Mouse (Mus musculus): ENCODE measurements around the gene Cd37. TPM values are rescaled to one million over a fixed set of nuclear protein-coding genes. Genes with fewer than 3 reads are reported as not detected.

Cd37 gene
- polyA plus RNA-seq (2014; fragmentation: Illumina TruSeq; extraction: RNeasy Lipid Tissue Mini Kit (QIAGEN cat#74804); ENCODE audit: insufficient read depth, low read depth, low replicate concordance) = 36.3 TPM

GRCm38 (mm10) chr7:45238723-45239496 is at the start of gene Cd37:
Cd37 (minus strand) TSS chr7:45239115.

GRCm38 (mm10) chr7:45277136-45277760 is 38.3 kb upstream of the Cd37 start, which contains the start of gene Slc6a21:
Slc6a21 (plus strand) TSS chr7:45277513.

GRCm38 (mm10) chr7:45240633-45241388 is 1.9 kb upstream of the Cd37 start, which contains the start of gene Slc6a16:
Slc6a16 (plus strand) TSS chr7:45241085.

DNA sequence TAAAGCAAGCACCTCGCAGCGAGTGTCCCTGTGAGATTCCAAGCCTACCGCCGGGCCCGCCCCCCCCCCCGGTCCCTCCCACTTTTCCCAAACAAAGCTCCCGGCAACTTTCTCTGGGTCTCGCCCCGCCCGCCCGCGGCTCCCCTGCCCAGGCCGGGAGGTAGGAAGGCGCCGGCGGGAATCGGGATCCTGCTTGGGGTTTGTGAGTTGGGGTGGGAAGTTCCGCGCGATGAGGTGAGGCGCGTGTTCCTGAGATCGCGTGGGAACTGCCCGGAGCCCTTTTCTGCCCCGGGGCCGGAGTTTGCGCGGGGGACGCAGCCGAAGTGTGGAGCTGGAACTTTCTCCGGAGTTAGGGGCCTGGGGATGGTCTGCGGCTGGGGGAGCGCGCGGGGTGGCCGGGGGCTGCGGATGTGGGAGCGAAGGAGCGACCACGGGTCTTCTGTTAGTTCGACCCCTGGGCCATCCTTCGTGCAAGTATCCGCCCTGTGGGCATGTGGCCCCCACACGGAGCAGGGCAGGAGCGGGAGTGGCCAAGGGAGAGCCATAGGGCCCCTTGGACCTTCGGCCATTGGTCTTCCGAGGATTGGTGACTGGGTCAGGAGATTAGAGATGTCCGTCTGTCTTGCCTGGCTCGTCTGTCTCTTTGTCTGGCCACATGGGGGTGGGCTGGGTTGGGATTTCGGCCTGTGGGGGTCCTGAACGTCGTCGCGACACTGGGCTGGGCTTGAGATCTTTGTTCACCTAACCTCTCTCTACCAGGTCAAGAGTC is 23.1 kb downstream of the Cd37 start, which contains the start of gene Tead2:
Tead2 (plus strand) TSS at position 81 of the 769 bp plus-strand sequence.

DNA sequence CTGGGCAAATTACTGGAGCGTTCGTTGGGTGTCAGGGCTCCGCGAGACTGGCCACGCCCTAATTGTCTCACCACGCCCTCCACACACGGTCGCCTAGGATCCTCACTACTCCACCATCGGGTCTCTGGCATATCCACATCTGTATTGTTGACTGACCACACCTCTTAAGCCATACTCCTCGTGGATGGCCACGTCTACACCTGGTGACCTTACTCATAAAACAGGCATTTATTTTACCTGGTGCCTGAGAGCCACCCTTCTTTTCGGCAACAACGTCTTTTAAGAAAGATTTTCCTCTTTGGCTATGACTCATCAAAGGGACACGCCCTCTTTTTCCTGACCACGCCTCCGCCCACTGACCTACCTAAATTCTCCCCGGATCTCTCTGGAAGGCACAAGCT is 27.1 kb downstream of the Cd37 start, which contains the start of gene Dkkl1:
Dkkl1 (minus strand) TSS at position 297 of the 401 bp plus-strand sequence.

DNA sequence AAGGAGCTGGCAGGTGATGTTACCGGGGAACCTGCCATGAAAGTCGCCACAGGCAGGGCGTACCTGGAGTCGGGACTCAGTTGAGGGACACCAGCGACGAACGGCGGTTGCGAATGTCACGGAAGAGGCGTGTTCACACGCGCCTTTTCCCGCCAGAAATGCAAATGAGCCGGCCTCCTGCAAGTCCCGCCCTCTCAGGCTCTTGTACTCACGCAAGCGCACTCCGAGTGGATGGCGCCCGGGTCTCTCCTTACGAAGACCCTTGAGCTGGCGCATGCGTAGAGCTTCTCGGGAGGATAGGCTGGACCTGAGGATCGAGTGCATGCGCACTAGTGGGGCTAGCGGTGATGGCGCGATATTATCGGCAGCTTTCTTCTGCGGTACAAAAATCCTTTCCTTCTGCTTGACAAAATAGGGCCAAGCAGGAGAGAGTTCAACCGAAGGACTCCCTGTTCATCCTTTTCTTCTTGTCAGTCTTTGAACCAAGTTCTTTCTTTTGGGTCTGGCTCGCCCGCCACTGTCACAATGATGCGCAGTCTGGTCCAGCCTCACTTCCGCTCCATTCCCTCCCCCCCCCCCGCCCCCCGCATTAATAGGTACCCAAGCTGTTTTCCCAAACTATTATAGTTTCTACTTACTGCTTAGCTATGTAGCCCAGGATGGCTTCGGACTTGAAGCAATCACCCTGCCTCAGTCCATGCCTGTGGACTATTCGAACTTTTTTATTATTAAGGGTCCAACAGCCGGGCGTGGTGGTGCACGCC is 34.4 kb downstream of the Cd37 start, which contains the start of gene Ccdc155:
Ccdc155 (minus strand) TSS at position 513 of the 764 bp plus-strand sequence.

Other genes with a start within 250 kb of the Cd37 start
- gene Irf3, start 241.5 kb downstream of the Cd37 start, polyA plus RNA-seq (2014; fragmentation: Illumina TruSeq; extraction: RNeasy Lipid Tissue Mini Kit (QIAGEN cat#74804); ENCODE audit: insufficient read depth, low read depth, low replicate concordance) = 71.8 TPM
- 14.9 TPM for gene Bcl2l12, start 240.4 kb downstream of the Cd37 start, polyA plus RNA-seq (2014; fragmentation: Illumina TruSeq; extraction: RNeasy Lipid Tissue Mini Kit (QIAGEN cat#74804); ENCODE audit: insufficient read depth, low read depth, low replicate concordance)
- gene Scaf1, start 222.8 kb downstream of the Cd37 start, polyA plus RNA-seq (2014; fragmentation: Illumina TruSeq; extraction: RNeasy Lipid Tissue Mini Kit (QIAGEN cat#74804); ENCODE audit: insufficient read depth, low read depth, low replicate concordance) = 15.5 TPM
- 170 TPM for gene Rras, start 221.2 kb downstream of the Cd37 start, polyA plus RNA-seq (2014; fragmentation: Illumina TruSeq; extraction: RNeasy Lipid Tissue Mini Kit (QIAGEN cat#74804); ENCODE audit: insufficient read depth, low read depth, low replicate concordance)
- 10.4 TPM for gene Prr12, start 186.2 kb downstream of the Cd37 start, polyA plus RNA-seq (2014; fragmentation: Illumina TruSeq; extraction: RNeasy Lipid Tissue Mini Kit (QIAGEN cat#74804); ENCODE audit: insufficient read depth, low read depth, low replicate concordance)
- 36.8 TPM for gene Nosip, start 176.7 kb downstream of the Cd37 start, polyA plus RNA-seq (2014; fragmentation: Illumina TruSeq; extraction: RNeasy Lipid Tissue Mini Kit (QIAGEN cat#74804); ENCODE audit: insufficient read depth, low read depth, low replicate concordance)
- gene Prrg2, start 176.4 kb downstream of the Cd37 start, polyA plus RNA-seq (2014; fragmentation: Illumina TruSeq; extraction: RNeasy Lipid Tissue Mini Kit (QIAGEN cat#74804); ENCODE audit: insufficient read depth, low read depth, low replicate concordance) = 23.4 TPM
- 83.1 TPM for gene Rcn3, start 146.9 kb downstream of the Cd37 start, polyA plus RNA-seq (2014; fragmentation: Illumina TruSeq; extraction: RNeasy Lipid Tissue Mini Kit (QIAGEN cat#74804); ENCODE audit: insufficient read depth, low read depth, low replicate concordance)
- 91.4 TPM for gene Fcgrt, start 135.3 kb downstream of the Cd37 start, polyA plus RNA-seq (2014; fragmentation: Illumina TruSeq; extraction: RNeasy Lipid Tissue Mini Kit (QIAGEN cat#74804); ENCODE audit: insufficient read depth, low read depth, low replicate concordance)
- gene Rps11, start 114.7 kb downstream of the Cd37 start, polyA plus RNA-seq (2014; fragmentation: Illumina TruSeq; extraction: RNeasy Lipid Tissue Mini Kit (QIAGEN cat#74804); ENCODE audit: insufficient read depth, low read depth, low replicate concordance) = 1,585 TPM
- gene Rpl13a, start 110.4 kb downstream of the Cd37 start, polyA plus RNA-seq (2014; fragmentation: Illumina TruSeq; extraction: RNeasy Lipid Tissue Mini Kit (QIAGEN cat#74804); ENCODE audit: insufficient read depth, low read depth, low replicate concordance) = 3,762 TPM
- gene Gm45713, start 102.9 kb downstream of the Cd37 start, polyA plus RNA-seq (2014; fragmentation: Illumina TruSeq; extraction: RNeasy Lipid Tissue Mini Kit (QIAGEN cat#74804); ENCODE audit: insufficient read depth, low read depth, low replicate concordance) = not detected
- 39.0 TPM for gene Flt3l, start 102.7 kb downstream of the Cd37 start, polyA plus RNA-seq (2014; fragmentation: Illumina TruSeq; extraction: RNeasy Lipid Tissue Mini Kit (QIAGEN cat#74804); ENCODE audit: insufficient read depth, low read depth, low replicate concordance)
- gene Pih1d1, start 84.8 kb downstream of the Cd37 start, polyA plus RNA-seq (2014; fragmentation: Illumina TruSeq; extraction: RNeasy Lipid Tissue Mini Kit (QIAGEN cat#74804); ENCODE audit: insufficient read depth, low read depth, low replicate concordance) = 55.1 TPM
- 21.1 TPM for gene Aldh16a1, start 84.5 kb downstream of the Cd37 start, polyA plus RNA-seq (2014; fragmentation: Illumina TruSeq; extraction: RNeasy Lipid Tissue Mini Kit (QIAGEN cat#74804); ENCODE audit: insufficient read depth, low read depth, low replicate concordance)
- 1.1 TPM for gene Slc17a7, start 75.2 kb downstream of the Cd37 start, polyA plus RNA-seq (2014; fragmentation: Illumina TruSeq; extraction: RNeasy Lipid Tissue Mini Kit (QIAGEN cat#74804); ENCODE audit: insufficient read depth, low read depth, low replicate concordance)
- gene Gfy, start 59.5 kb downstream of the Cd37 start, polyA plus RNA-seq (2014; fragmentation: Illumina TruSeq; extraction: RNeasy Lipid Tissue Mini Kit (QIAGEN cat#74804); ENCODE audit: insufficient read depth, low read depth, low replicate concordance) = not detected
- gene Pth2, start 58.1 kb downstream of the Cd37 start, polyA plus RNA-seq (2014; fragmentation: Illumina TruSeq; extraction: RNeasy Lipid Tissue Mini Kit (QIAGEN cat#74804); ENCODE audit: insufficient read depth, low read depth, low replicate concordance) = not detected
- 1.5 TPM for gene Ccdc155, start 34.2 kb downstream of the Cd37 start, polyA plus RNA-seq (2014; fragmentation: Illumina TruSeq; extraction: RNeasy Lipid Tissue Mini Kit (QIAGEN cat#74804); ENCODE audit: insufficient read depth, low read depth, low replicate concordance)
- gene Dkkl1, start 27.0 kb downstream of the Cd37 start, polyA plus RNA-seq (2014; fragmentation: Illumina TruSeq; extraction: RNeasy Lipid Tissue Mini Kit (QIAGEN cat#74804); ENCODE audit: insufficient read depth, low read depth, low replicate concordance) = 0.81 TPM
- gene Tead2, start 23.4 kb downstream of the Cd37 start, polyA plus RNA-seq (2014; fragmentation: Illumina TruSeq; extraction: RNeasy Lipid Tissue Mini Kit (QIAGEN cat#74804); ENCODE audit: insufficient read depth, low read depth, low replicate concordance) = 16.7 TPM
- not detected for gene Slc6a16, start 2.0 kb upstream of the Cd37 start, polyA plus RNA-seq (2014; fragmentation: Illumina TruSeq; extraction: RNeasy Lipid Tissue Mini Kit (QIAGEN cat#74804); ENCODE audit: insufficient read depth, low read depth, low replicate concordance)
- not detected for gene Slc6a21, start 38.4 kb upstream of the Cd37 start, polyA plus RNA-seq (2014; fragmentation: Illumina TruSeq; extraction: RNeasy Lipid Tissue Mini Kit (QIAGEN cat#74804); ENCODE audit: insufficient read depth, low read depth, low replicate concordance)
- gene Trpm4, start 94.7 kb upstream of the Cd37 start, polyA plus RNA-seq (2014; fragmentation: Illumina TruSeq; extraction: RNeasy Lipid Tissue Mini Kit (QIAGEN cat#74804); ENCODE audit: insufficient read depth, low read depth, low replicate concordance) = 26.8 TPM
- 4.6 TPM for gene Hrc, start 96.2 kb upstream of the Cd37 start, polyA plus RNA-seq (2014; fragmentation: Illumina TruSeq; extraction: RNeasy Lipid Tissue Mini Kit (QIAGEN cat#74804); ENCODE audit: insufficient read depth, low read depth, low replicate concordance)
- gene Ppfia3, start 127.9 kb upstream of the Cd37 start, polyA plus RNA-seq (2014; fragmentation: Illumina TruSeq; extraction: RNeasy Lipid Tissue Mini Kit (QIAGEN cat#74804); ENCODE audit: insufficient read depth, low read depth, low replicate concordance) = 0.80 TPM
- gene Lin7b, start 131.5 kb upstream of the Cd37 start, polyA plus RNA-seq (2014; fragmentation: Illumina TruSeq; extraction: RNeasy Lipid Tissue Mini Kit (QIAGEN cat#74804); ENCODE audit: insufficient read depth, low read depth, low replicate concordance) = not detected
- gene Snrnp70, start 156.6 kb upstream of the Cd37 start, polyA plus RNA-seq (2014; fragmentation: Illumina TruSeq; extraction: RNeasy Lipid Tissue Mini Kit (QIAGEN cat#74804); ENCODE audit: insufficient read depth, low read depth, low replicate concordance) = 123 TPM
- not detected for gene Kcna7, start 166.5 kb upstream of the Cd37 start, polyA plus RNA-seq (2014; fragmentation: Illumina TruSeq; extraction: RNeasy Lipid Tissue Mini Kit (QIAGEN cat#74804); ENCODE audit: insufficient read depth, low read depth, low replicate concordance)
- 3.0 TPM for gene Ntf5, start 174.6 kb upstream of the Cd37 start, polyA plus RNA-seq (2014; fragmentation: Illumina TruSeq; extraction: RNeasy Lipid Tissue Mini Kit (QIAGEN cat#74804); ENCODE audit: insufficient read depth, low read depth, low replicate concordance)
- 5.9 TPM for gene Lhb, start 181.7 kb upstream of the Cd37 start, polyA plus RNA-seq (2014; fragmentation: Illumina TruSeq; extraction: RNeasy Lipid Tissue Mini Kit (QIAGEN cat#74804); ENCODE audit: insufficient read depth, low read depth, low replicate concordance)
- gene Gys1, start 195.7 kb upstream of the Cd37 start, polyA plus RNA-seq (2014; fragmentation: Illumina TruSeq; extraction: RNeasy Lipid Tissue Mini Kit (QIAGEN cat#74804); ENCODE audit: insufficient read depth, low read depth, low replicate concordance) = 8.9 TPM
- gene Ruvbl2, start 199.0 kb upstream of the Cd37 start, polyA plus RNA-seq (2014; fragmentation: Illumina TruSeq; extraction: RNeasy Lipid Tissue Mini Kit (QIAGEN cat#74804); ENCODE audit: insufficient read depth, low read depth, low replicate concordance) = 33.3 TPM
- 2,902 TPM for gene Ftl1, start 220.8 kb upstream of the Cd37 start, polyA plus RNA-seq (2014; fragmentation: Illumina TruSeq; extraction: RNeasy Lipid Tissue Mini Kit (QIAGEN cat#74804); ENCODE audit: insufficient read depth, low read depth, low replicate concordance)
- 93.3 TPM for gene Bax, start 227.8 kb upstream of the Cd37 start, polyA plus RNA-seq (2014; fragmentation: Illumina TruSeq; extraction: RNeasy Lipid Tissue Mini Kit (QIAGEN cat#74804); ENCODE audit: insufficient read depth, low read depth, low replicate concordance)
- not detected for gene Tulp2, start 242.8 kb upstream of the Cd37 start, polyA plus RNA-seq (2014; fragmentation: Illumina TruSeq; extraction: RNeasy Lipid Tissue Mini Kit (QIAGEN cat#74804); ENCODE audit: insufficient read depth, low read depth, low replicate concordance)
- gene Gm45808, start 247.7 kb upstream of the Cd37 start, polyA plus RNA-seq (2014; fragmentation: Illumina TruSeq; extraction: RNeasy Lipid Tissue Mini Kit (QIAGEN cat#74804); ENCODE audit: insufficient read depth, low read depth, low replicate concordance) = not detected
- 5.0 TPM for gene Dhdh, start 249.7 kb upstream of the Cd37 start, polyA plus RNA-seq (2014; fragmentation: Illumina TruSeq; extraction: RNeasy Lipid Tissue Mini Kit (QIAGEN cat#74804); ENCODE audit: insufficient read depth, low read depth, low replicate concordance)

Measured in lung, adult 10 weeks (tissue).